Mouse (Mus musculus): ENCODE results near the gene 1700012P22Rik.

DNA sequence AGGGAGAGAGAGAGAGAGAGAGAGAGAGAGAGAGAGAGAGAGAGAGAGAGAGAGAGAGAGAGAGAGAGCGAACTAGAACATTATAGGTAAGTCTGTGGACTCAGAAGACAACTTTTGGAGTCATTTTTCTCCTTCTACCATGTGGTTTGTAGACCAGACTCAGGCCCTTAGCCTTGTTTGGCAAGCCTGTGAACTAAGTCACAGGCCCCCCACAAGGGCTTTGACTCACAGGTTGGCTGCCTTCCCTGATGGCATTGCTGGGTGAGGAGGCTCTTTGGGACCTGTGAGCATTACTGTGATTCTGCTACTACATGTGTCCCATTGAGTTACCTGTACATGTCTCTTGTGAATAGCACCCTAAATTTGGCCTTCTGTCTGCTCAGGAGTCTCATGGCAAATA lies 29.5 kb upstream of the 1700012P22Rik start:
- TF ChIP-seq CTCF (IDR thresholded peaks at IDR 0.05; ENCODE audit: low read depth, low read length), result no peak
- TF ChIP-seq POLR2A (IDR thresholded peaks at IDR 0.05; ENCODE audit: borderline replicate concordance, low read depth, low read length), result no peak

Measured in bone marrow macrophage, adult 2 months (primary cell).